Mouse (Mus musculus) erythroblast, embryonic 14.5 days (primary cell): ENCODE results near the gene Atp5f1. TPM values are rescaled to one million over a fixed set of nuclear protein-coding genes. Genes with fewer than 3 reads are reported as not detected.

Experiments used
- H3K27me3 ChIP-seq: 2 replicates; pipeline ENCODE4 v1.6.1; 2012; ENCODE audit warnings: inconsistent platforms; ENCODE audit not compliant: control insufficient read depth
- H3K36me3 ChIP-seq: 2 replicates; pipeline ENCODE4 v1.6.1; 2012; ENCODE audit warnings: mild to moderate bottlenecking, inconsistent platforms; ENCODE audit not compliant: control insufficient read depth
- H3K4me1 ChIP-seq: 2 replicates; pipeline ENCODE4 v1.6.1; 2012; ENCODE audit warnings: inconsistent platforms; ENCODE audit not compliant: control insufficient read depth
- H3K4me3 ChIP-seq: replicated peaks from 2 replicates; pipeline ENCODE3; 2012; ENCODE audit warnings: moderate library complexity, mild to moderate bottlenecking, inconsistent platforms
- H3K9me3 ChIP-seq: 2 replicates; pipeline ENCODE4 v1.6.1; 2012; ENCODE audit warnings: low read length, inconsistent platforms, mixed read lengths; ENCODE audit not compliant: control insufficient read depth
- GATA1 ChIP-seq: IDR thresholded peaks from 2 replicates; pipeline ENCODE4 v1.6.1; 2012; ENCODE audit warnings: low read length, inconsistent platforms, mixed read lengths
- TAL1 ChIP-seq: IDR thresholded peaks from 3 replicates; pipeline ENCODE4 v1.6.1; 2012; ENCODE audit warnings: low read length, inconsistent platforms, mixed read lengths
- polyA plus RNA-seq: library from polyadenylated mRNA; stranded (reverse); fragments of >175 nt; gene quantifications from 2 replicates; pipeline ENCODE4 v1.2.3, GENCODE M21; 2012

The Atp5f1 gene
- polyA plus RNA-seq, 1 experiment, result 25.2 TPM

DNA sequence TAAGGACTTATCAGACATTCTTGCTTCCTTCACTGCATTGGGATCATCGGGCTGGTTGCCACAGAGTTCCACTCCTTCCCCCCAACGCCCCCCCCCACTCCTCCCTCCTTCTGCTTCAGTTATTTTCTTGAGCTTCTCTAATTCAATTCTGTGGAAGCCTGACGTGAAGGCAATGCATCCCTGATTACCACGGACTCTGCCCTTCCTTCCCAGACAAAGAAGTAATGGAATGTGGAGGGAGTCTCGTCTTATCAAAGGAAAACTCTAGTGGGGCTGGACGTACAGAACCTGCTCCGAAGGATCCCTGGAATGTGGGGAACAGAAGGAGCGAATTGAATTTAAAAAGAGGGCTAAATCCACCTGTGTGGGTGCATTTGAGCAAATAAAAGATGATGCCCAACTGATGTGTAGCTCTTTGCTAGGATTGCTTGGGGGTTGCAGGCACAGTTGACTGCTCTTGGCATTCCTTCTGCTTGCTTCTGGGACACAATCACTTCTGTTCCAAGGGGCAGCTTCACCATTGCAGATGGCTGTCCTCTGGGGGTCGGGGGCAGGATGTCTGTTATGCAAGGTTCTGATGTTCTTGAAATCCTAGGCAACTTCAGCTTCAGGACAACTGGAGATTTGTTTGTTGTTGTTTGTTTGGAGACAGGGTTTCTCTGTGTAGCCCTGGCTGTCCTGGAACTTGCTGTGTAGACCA, 51.8 kb downstream of the Atp5f1 start:
- H3K9me3 ChIP-seq, result no peaks in the 10 kb centered on the region
- H3K4me3 ChIP-seq, result no peak overlapping the region
- peaks cover 28% of the 10 kb centered on the region for H3K27me3 ChIP-seq
- TF ChIP-seq GATA1, result no peak
- no peak for TF ChIP-seq TAL1
- peaks cover 21% of the 10 kb centered on the region for H3K4me1 ChIP-seq
- no peaks in the 10 kb centered on the region for H3K36me3 ChIP-seq

DNA sequence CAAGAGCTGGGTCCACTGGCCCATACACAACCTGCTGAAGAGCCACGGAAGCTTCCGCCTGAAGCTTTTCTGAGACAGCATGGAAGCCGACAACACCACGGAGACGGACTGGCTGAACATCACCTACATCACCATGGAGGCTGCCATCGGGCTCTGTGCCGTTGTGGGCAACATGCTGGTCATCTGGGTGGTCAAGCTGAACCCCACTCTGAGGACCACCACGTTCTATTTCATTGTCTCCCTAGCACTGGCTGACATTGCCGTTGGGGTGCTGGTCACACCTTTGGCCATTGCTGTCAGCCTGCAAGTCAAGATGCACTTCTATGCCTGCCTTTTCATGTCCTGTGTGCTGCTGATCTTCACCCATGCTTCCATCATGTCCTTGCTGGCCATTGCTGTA, 55.2 kb downstream of the Atp5f1 start:
- Histone ChIP-seq H3K4me1 (peaks cover 13% of the 10 kb centered on the region), H3K9me3 (no peaks in the 10 kb centered on the region), H3K36me3 (no peaks in the 10 kb centered on the region), H3K27me3 (peaks cover 7% of the 10 kb centered on the region; the same call in 1 of the 2 replicates), H3K4me3 (no peak overlapping the region)
- TF ChIP-seq GATA1, result no peak
- no peak for TF ChIP-seq TAL1

DNA sequence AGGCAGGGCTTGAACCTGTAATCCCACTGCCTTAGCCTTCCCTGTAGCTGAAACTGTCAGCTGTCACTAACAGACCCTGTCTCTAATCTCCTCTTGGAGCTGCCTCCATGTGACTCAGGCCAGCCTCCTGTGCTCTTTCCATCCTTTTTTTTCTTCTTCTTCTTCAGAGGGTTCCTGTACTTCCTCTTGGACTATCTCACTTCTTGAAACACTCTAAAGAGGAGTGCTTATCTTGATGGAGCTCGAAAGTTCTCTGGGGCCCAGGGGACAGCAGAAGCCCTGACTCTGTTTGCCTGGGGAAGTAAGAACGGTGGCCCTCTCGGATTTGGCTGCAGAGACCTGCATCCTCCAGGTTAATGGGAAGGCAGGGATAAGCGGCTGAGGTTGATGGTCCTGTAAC, 55.7 kb downstream of the Atp5f1 start:
- TF ChIP-seq GATA1 (no peak), TAL1 (no peak)
- Histone ChIP-seq H3K4me3 (no peak overlapping the region), H3K36me3 (no peaks in the 10 kb centered on the region), H3K27me3 (peaks cover 7% of the 10 kb centered on the region; the same call in 1 of the 2 replicates), H3K9me3 (no peaks in the 10 kb centered on the region), H3K4me1 (peaks cover 16% of the 10 kb centered on the region)

DNA sequence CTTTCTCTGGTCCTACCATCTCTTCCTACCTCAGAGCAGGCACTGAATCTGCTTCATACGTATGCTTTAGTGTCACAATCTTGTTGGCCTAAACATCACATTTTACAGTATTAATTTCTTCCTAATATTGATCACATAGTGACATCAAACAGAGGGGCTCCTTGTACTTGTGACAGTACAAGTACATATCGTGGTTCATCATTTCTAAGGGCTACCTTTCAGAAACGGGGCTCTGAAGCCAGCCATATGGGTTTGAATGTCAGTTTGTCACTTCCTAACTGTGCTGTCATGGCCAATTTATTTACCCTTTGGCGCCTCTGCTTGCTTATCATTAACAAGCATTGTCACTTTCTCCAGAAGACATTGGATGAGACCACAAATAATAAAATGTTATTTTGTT, 58.4 kb downstream of the Atp5f1 start:
- no peak for TF ChIP-seq GATA1
- TF ChIP-seq TAL1, result no peak
- Histone ChIP-seq H3K36me3 (no peaks in the 10 kb centered on the region), H3K4me3 (no peak overlapping the region), H3K9me3 (no peaks in the 10 kb centered on the region), H3K4me1 (peaks cover 16% of the 10 kb centered on the region), H3K27me3 (0 out of 2 replicates have a peak, but pooled peaks cover 2% of the 10 kb centered on the region)

DNA sequence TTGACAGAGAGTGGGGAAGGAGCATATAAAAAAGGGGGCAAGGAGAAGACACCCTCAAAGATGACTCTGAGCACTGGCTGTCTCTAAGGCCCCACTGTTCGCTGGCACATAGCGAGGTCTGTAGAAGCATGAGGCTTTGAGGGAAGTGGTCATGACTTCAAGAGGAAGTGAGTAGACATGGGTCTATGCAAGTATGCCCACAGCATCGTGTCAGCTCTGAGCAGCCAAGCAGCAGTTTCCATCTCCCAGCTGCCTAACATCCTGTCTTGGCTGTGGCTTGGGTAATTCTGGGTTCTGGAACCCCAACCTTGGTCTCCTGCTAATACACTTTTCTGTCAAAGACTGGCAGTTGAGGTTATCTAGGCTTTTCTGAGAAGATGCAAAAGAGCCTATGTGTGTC, 59.2 kb downstream of the Atp5f1 start:
- no peak for TF ChIP-seq TAL1
- TF ChIP-seq GATA1, result no peak
- Histone ChIP-seq H3K9me3 (no peaks in the 10 kb centered on the region), H3K4me1 (peaks cover 16% of the 10 kb centered on the region), H3K27me3 (0 out of 2 replicates have a peak, but pooled peaks cover 2% of the 10 kb centered on the region), H3K4me3 (no peak overlapping the region), H3K36me3 (no peaks in the 10 kb centered on the region)

DNA sequence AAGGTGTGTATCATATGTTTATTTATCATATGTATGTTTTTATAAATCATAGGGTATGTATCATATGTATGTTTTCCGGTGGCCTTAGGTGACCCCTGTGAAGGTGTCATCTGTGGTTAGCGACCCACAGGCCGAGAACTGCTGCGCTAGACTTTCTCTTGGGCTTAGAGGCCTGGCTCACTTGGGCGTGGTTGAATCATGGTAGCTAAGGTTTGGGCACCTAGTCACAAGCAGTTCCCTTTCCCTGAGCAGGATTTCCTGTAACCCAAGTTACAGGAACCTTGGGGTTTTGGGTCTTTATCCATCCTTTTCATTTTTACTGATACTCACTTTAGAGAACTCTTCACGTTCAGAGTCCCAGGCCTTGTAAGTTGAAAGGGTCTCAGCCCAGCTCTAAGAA, 59.6 kb downstream of the Atp5f1 start:
- no peaks in the 10 kb centered on the region for H3K9me3 ChIP-seq
- H3K4me3 ChIP-seq, result no peak overlapping the region
- peaks cover 16% of the 10 kb centered on the region for H3K4me1 ChIP-seq
- H3K27me3 ChIP-seq, result 0 out of 2 replicates have a peak, but pooled peaks cover 2% of the 10 kb centered on the region
- H3K36me3 ChIP-seq, result no peaks in the 10 kb centered on the region
- no peak for TF ChIP-seq GATA1
- TF ChIP-seq TAL1, result no peak

DNA sequence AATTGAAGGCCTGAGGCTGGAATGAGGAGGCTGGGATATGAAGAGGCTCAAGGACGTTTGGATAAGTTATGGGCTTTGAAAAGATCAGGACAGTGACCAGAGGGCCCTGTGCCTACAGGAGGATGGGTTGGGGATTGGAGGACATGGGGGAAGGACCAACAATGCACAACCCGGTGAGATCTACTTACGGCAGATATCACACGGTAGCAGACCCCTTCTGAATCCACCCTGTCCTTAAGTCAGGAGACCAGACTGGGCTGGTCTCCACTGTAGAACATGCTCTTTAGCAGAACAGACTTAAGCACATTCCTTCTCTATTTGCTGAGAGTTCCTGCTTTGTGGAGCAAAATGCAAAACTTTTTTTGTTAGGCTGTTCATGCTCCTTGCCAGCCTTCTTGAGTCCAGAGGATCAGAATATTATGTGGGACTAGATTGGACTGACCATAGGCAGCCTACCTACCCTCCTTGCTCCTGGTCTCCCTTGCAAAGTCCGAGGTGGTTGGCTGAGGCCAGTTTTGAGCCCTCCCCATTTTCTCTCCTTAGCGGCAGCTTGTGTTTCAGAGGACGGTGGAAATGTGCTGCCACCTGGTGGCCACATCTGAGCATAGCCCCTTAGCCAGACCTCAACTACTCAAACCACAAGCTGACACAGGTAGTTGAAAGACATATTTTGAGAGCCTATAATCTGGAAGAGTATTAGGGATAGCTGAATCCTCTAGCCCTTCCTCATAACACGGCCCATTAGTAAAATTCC, 60.3 kb downstream of the Atp5f1 start:
- Histone ChIP-seq H3K4me1 (peaks cover 16% of the 10 kb centered on the region), H3K4me3 (no peak overlapping the region), H3K27me3 (peaks cover 5% of the 10 kb centered on the region), H3K36me3 (no peaks in the 10 kb centered on the region), H3K9me3 (no peaks in the 10 kb centered on the region)
- TF ChIP-seq GATA1 (no peak), TAL1 (no peak)

DNA sequence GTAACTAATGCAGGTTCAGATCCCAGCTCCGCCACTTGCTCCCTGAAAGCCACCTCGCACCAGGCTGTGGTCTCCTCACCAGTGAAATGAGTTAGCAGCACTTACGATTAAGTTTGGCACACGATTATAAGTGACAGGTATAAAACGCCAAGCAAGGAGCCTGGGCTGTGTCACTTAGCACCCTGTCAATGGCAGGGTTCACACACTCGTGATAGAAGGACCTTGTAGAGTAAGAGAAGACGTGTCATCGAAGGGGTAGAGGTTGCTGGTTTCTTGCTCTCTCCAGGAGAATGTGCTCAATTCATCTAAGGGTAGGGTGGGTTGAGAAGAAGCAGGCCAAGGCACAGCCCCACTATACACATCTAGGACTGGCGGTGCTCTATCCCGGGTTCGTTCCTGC, 61.0 kb downstream of the Atp5f1 start:
- Histone ChIP-seq H3K4me1 (peaks cover 17% of the 10 kb centered on the region), H3K4me3 (no peak overlapping the region)
- no peak for TF ChIP-seq TAL1
- TF ChIP-seq GATA1, result no peak

DNA sequence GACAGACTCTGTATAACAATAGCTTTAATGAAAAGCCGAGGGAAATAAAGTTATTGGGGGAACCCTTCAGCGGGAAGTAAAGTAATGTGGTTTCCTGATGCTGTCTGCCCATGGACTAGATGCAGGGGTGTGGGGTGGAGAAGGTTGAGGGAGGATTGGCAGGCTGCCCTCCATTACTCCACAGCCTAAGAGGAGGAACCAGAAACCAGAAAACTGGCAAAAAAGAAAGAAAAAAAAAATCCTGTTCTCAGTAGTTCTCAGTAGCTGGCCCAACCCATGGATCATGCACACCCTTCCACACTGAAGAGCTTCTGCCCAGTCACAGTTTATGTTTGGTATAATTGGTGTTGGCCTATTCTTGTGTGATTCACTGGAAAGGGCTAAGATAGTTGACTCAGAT, 61.6 kb downstream of the Atp5f1 start:
- no peaks in the 10 kb centered on the region for H3K36me3 ChIP-seq
- H3K27me3 ChIP-seq, result peaks cover 15% of the 10 kb centered on the region
- H3K4me1 ChIP-seq, result peaks cover 19% of the 10 kb centered on the region
- no peak overlapping the region for H3K4me3 ChIP-seq
- no peaks in the 10 kb centered on the region for H3K9me3 ChIP-seq
- TF ChIP-seq GATA1, result no peak

More for the DNA sequence above, 61.0 kb downstream of the Atp5f1 start:
- Histone ChIP-seq H3K9me3 (no peaks in the 10 kb centered on the region), H3K36me3 (no peaks in the 10 kb centered on the region), H3K27me3 (peaks cover 12% of the 10 kb centered on the region)
